Mouse (Mus musculus): ENCODE measurements at regions not wholly inside any gene's neighbourhood (a gene's known extent, or its start where the extent isn't known, plus 50 kb on each side); places are given as distances from the start of the nearest gene placed in this dataset.

GRCm38 (mm10) chr2:146731081-146731480, 124.6 kb upstream of the Kiz start:
- no peak for TF ChIP-seq GATA4 (IDR thresholded peaks at IDR 0.05; ENCODE audit: insufficient replicate concordance, low read length)

GRCm38 (mm10) chr2:146744396-146744795, 111.3 kb upstream of the Kiz start:
- TF ChIP-seq GATA4 (IDR thresholded peaks at IDR 0.05; ENCODE audit: insufficient replicate concordance, low read length): no peak

- no peak for TF ChIP-seq GATA4 (IDR thresholded peaks at IDR 0.05; ENCODE audit: insufficient replicate concordance, low read length)
These were observed 110.5 kb upstream of the Kiz start for GRCm38 (mm10) chr2:146745012-146745682.

GRCm38 (mm10) chr2:146745683-146746047, 110.0 kb upstream of the Kiz start:
- TF ChIP-seq GATA4 (IDR thresholded peaks at IDR 0.05; ENCODE audit: insufficient replicate concordance, low read length): no peak

GRCm38 (mm10) chr2:146753988-146754387, 101.7 kb upstream of the Kiz start:
- no peak for TF ChIP-seq GATA4 (IDR thresholded peaks at IDR 0.05; ENCODE audit: insufficient replicate concordance, low read length)

GRCm38 (mm10) chr2:146763522-146764144, 92.0 kb upstream of the Kiz start:
- TF ChIP-seq GATA4 (IDR thresholded peaks at IDR 0.05; ENCODE audit: insufficient replicate concordance, low read length): no peak

- TF ChIP-seq GATA4 (IDR thresholded peaks at IDR 0.05; ENCODE audit: insufficient replicate concordance, low read length): no peak
These were observed 91.1 kb upstream of the Kiz start for GRCm38 (mm10) chr2:146764313-146765255.

GRCm38 (mm10) chr2:146774876-146775275, 80.8 kb upstream of the Kiz start:
- TF ChIP-seq GATA4 (IDR thresholded peaks at IDR 0.05; ENCODE audit: insufficient replicate concordance, low read length): no peak

- no peak for TF ChIP-seq GATA4 (IDR thresholded peaks at IDR 0.05; ENCODE audit: insufficient replicate concordance, low read length)
These were observed 68.4 kb upstream of the Kiz start for GRCm38 (mm10) chr2:146787132-146787810.

- no peak for TF ChIP-seq GATA4 (IDR thresholded peaks at IDR 0.05; ENCODE audit: insufficient replicate concordance, low read length)
These were observed 67.7 kb upstream of the Kiz start for GRCm38 (mm10) chr2:146787811-146788455.

- no peak for TF ChIP-seq GATA4 (IDR thresholded peaks at IDR 0.05; ENCODE audit: insufficient replicate concordance, low read length)
These were observed 62.7 kb upstream of the Kiz start for GRCm38 (mm10) chr2:146792844-146793420.

- no peak for TF ChIP-seq GATA4 (IDR thresholded peaks at IDR 0.05; ENCODE audit: insufficient replicate concordance, low read length)
These were observed 52.7 kb upstream of the Kiz start for GRCm38 (mm10) chr2:146802973-146803372.

Measured in liver, adult (tissue).